9 mouse cellular contexts compared by ENCODE assay signal in the genomic region with DNA sequence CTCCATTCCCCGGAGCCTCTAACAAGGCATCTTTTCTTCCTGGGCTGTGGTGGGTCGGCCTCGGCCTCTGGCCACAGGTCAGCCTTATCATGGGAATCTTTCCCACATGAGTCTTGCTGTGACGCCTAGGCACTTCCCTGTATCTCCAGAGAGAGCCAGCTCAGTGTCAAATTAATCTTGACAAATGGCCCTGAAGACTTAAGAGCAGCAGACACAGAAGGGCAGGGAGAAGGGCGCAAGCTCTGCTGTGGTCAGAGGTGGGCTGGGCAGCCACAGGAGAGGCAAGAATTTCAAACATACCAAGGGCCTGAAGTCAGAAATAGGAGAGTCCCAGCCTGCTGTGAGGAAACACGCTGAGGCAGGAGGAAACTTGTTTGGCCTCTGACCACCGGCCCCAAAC. TPM values are rescaled to one million over a fixed set of nuclear protein-coding genes. Genes with fewer than 3 reads are reported as not detected.
DNase-seq lines count a peak whose midpoint lies in the region; ATAC-seq and TF ChIP-seq lines count a peak whose summit lies in the region.
"Had no signal": no experiment of that assay in that cellular context is flagged by ENCODE, and none has a peak within 500 bp of the region (broad histone marks: within the 10 kb centered on the region; RNA-seq: fewer than 3 reads in every experiment).

No protein-coding gene starts in this region.

- H3K9me3 ChIP-seq in heart, embryonic 10.5 days: no peaks in the 10 kb centered on the region
- no peaks in the 10 kb centered on the region for H3K9me3 ChIP-seq in intestine, embryonic 16.5 days (ENCODE audit: control insufficient read depth, low read length)
- H3K9me3 ChIP-seq: liver, embryonic 12.5 days had no signal

- intact Hi-C loops in heart, postnatal 36 days (cut with DNase I): no loop called here

- no peaks in the 10 kb centered on the region for H3K27me3 ChIP-seq in heart, embryonic 10.5 days (ENCODE audit: insufficient read depth, poor library complexity, severe bottlenecking)
- no peaks in the 10 kb centered on the region for H3K27me3 ChIP-seq in intestine, embryonic 16.5 days (replicated peaks; ENCODE audit: control insufficient read depth, insufficient read depth, low read length)

- no peak for TF ChIP-seq POLR2A in lung, adult 2 months (IDR thresholded peaks at IDR 0.05; ENCODE audit: borderline replicate concordance, extremely low read depth, low read depth, low read length)

- no peak for ATAC-seq in intestine, embryonic 16.5 days
- ATAC-seq: liver, embryonic 12.5 days had no signal

- H3K36me3 ChIP-seq in heart, embryonic 10.5 days: no peaks in the 10 kb centered on the region
- no peaks in the 10 kb centered on the region for H3K36me3 ChIP-seq in intestine, embryonic 16.5 days (ENCODE audit: control insufficient read depth, insufficient read depth, low read length)
- H3K36me3 ChIP-seq: liver, embryonic 12.5 days had no signal

- H3K27ac ChIP-seq in heart, embryonic 10.5 days: peak overlapping the region; percentile 83
- H3K27ac ChIP-seq in intestine, embryonic 16.5 days (ENCODE audit: low read length): no peak overlapping the region
- H3K27ac ChIP-seq: liver, embryonic 12.5 days had no signal

- no peak overlapping the region for H3K4me2 ChIP-seq in intestine, embryonic 16.5 days (ENCODE audit: low read depth, low read length)
- H3K4me2 ChIP-seq: liver, embryonic 12.5 days had no signal

- WGBS in heart, embryonic 10.5 days: 3% methylated on average over 7 of the region's 7 CpGs
- 29% methylated on average over 7 of the region's 7 CpGs for WGBS in lung, adult 2 months
- 19% methylated on average over 7 of the region's 7 CpGs for WGBS in intestine, embryonic 16.5 days

- H3K9ac ChIP-seq in intestine, embryonic 16.5 days (ENCODE audit: low read depth, low read length): no peak overlapping the region
- H3K9ac ChIP-seq: liver, embryonic 12.5 days had no signal

- H3K4me1 ChIP-seq in heart, embryonic 10.5 days: peaks cover 62% of the 10 kb centered on the region
- H3K4me1 ChIP-seq in lung, adult 2 months (ENCODE audit: control insufficient read depth, insufficient read depth, low read length): peaks cover 30% of the 10 kb centered on the region
- H3K4me1 ChIP-seq in intestine, embryonic 16.5 days (ENCODE audit: control insufficient read depth, insufficient read depth, low read length): peaks cover 34% of the 10 kb centered on the region

- H3K4me3 ChIP-seq in heart, embryonic 10.5 days: peak overlapping the region; percentile 22; the same call in 1 of the 2 replicates
- no peak overlapping the region for H3K4me3 ChIP-seq in lung, adult 2 months (replicated peaks; ENCODE audit: extremely low read depth, low read depth, low read length)
- no peak overlapping the region for H3K4me3 ChIP-seq in intestine, embryonic 16.5 days (ENCODE audit: low read length)
- H3K4me3 ChIP-seq: liver, embryonic 12.5 days had no signal

- TF ChIP-seq CTCF in lung, adult 2 months (IDR thresholded peaks at IDR 0.05; ENCODE audit: insufficient read depth, low read length): no peak

- DNase-seq in heart, embryonic 10.5 days (ENCODE audit: low spot score): no peak
- no peak for DNase-seq in heart, postnatal 36 days
- DNase-seq in 3T3-L1 (ENCODE audit: low read depth, low spot score): peak; percentile 100
- peak; percentile 65 for DNase-seq in embryo, embryonic 11 days
- peak; percentile 57 for DNase-seq in lung, adult 2 months
- no peak for DNase-seq in layer of hippocampus, postnatal 10 days (ENCODE audit: low spot score in 2 of 2)
- no peak for DNase-seq in urinary bladder, postnatal 25 days (ENCODE audit: low spot score)

RNA-seq across cellular contexts. Expression of a gene that starts 8.6 kb away (rescaled TPM):
- 4.2 and 5.7 TPM in 2 replicates for polyA plus RNA-seq in heart, embryonic 10.5 days (2016; fragmentation: Nextera tagmentation; extraction: Ambion mirVana)
- total RNA-seq in heart, postnatal 36 days (2021): 10 to 100 TPM; 62.2 to 67.6 TPM
- polyA plus RNA-seq in lung, adult 2 months (2012; rRNA removed): 51.3 and 52.3 TPM in 2 replicates
- 2.5 and 3.2 TPM in 2 replicates for polyA plus RNA-seq in intestine, embryonic 16.5 days (2015; fragmentation: Nextera tagmentation; extraction: Ambion mirVana)
- under 1 TPM; 0.69 to 0.94 TPM for total RNA-seq in layer of hippocampus, postnatal 10 days (2021)

RNA-seq across cellular contexts. Expression of a gene that starts 37.8 kb away (rescaled TPM):
- 37.7 and 50.2 TPM in 2 replicates for polyA plus RNA-seq in heart, embryonic 10.5 days (2016; fragmentation: Nextera tagmentation; extraction: Ambion mirVana)
- total RNA-seq in heart, postnatal 36 days (2021): 100 to 1,000 TPM; 151 to 156 TPM
- polyA plus RNA-seq in lung, adult 2 months (2012; rRNA removed): 89.2 and 178 TPM in 2 replicates
- polyA plus RNA-seq in intestine, embryonic 16.5 days (2015; fragmentation: Nextera tagmentation; extraction: Ambion mirVana): 14.7 and 17.0 TPM in 2 replicates
- total RNA-seq in layer of hippocampus, postnatal 10 days (2021): 10 to 100 TPM; 68.0 TPM

RNA-seq across cellular contexts. Expression of a gene that starts 43.0 kb away (rescaled TPM):
- 76.8 and 109 TPM in 2 replicates for polyA plus RNA-seq in heart, embryonic 10.5 days (2016; fragmentation: Nextera tagmentation; extraction: Ambion mirVana)
- 10 to 100 TPM; 59.4 to 60.0 TPM for total RNA-seq in heart, postnatal 36 days (2021)
- 465 and 807 TPM in 2 replicates for polyA plus RNA-seq in lung, adult 2 months (2012; rRNA removed)
- 15.3 and 17.8 TPM in 2 replicates for polyA plus RNA-seq in intestine, embryonic 16.5 days (2015; fragmentation: Nextera tagmentation; extraction: Ambion mirVana)
- 10 to 100 TPM in 1 of 2 experiments, 1 to 10 TPM in 1; 9.6 to 11.9 TPM for total RNA-seq in layer of hippocampus, postnatal 10 days (2021)

Comparison
In these comparisons a context has a peak if more than half of its experiments do, and no peak if none do; other contexts are left out.
1. DNase-seq: peak in 3T3-L1 (single experiment), embryo, embryonic 11 days (single experiment) and lung, adult 2 months (single experiment); none in heart, embryonic 10.5 days (single experiment), heart, postnatal 36 days (0 of 2), layer of hippocampus, postnatal 10 days (0 of 2) and urinary bladder, postnatal 25 days (single experiment).